Mouse (Mus musculus): Measurements from ENCODE around the gene Foxd4. TPM values are rescaled to one million over a fixed set of nuclear protein-coding genes. Genes with fewer than 3 reads are reported as not detected.

Foxd4 gene
- 0.17 TPM in 1 of 2 replicates, not detected in the other for total RNA-seq (2015)
- total RNA-seq (2017), result not detected in 2 replicates

DNA sequence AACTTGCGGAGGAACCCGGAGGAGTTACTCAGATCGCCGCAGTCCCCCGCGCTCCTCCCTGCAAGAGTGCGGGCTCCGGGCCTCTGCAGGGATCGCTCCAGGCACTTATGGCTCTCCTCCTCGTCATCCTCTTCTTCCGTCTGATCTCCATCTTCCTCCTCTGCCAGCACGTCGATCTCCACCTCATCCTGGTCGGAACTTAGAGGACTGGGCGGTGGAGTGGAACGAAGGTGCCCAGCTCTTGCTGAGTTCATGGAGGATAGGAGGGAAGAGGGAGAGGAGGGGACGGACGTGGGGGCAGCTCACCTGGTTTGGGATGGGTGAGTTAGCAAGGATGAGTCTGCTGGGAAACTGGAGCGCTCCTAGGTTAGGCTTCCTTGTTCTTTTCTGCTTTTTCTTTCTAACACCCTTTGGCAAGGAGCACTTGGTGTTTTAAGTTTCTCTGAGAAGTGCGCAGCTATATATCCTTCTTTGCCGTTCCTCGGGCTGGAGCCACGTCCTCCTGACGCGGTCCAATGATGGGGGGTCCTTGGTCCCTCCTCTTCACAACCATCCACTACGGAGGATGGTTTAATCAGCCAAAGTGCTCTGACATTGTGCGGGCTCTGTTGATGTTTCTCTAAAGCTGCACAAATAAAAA is at the start of gene Foxd4:
TSS of gene Foxd4 (minus strand) at position 617 of the 640 bp plus-strand sequence.
- no peak for ATAC-seq (replicated peaks; ENCODE audit: poor library complexity)

- no peak for ATAC-seq (replicated peaks; ENCODE audit: poor library complexity)
These were observed 44.7 kb upstream of the Foxd4 start for GRCm38 (mm10) chr19:24945521-24946262.

DNA sequence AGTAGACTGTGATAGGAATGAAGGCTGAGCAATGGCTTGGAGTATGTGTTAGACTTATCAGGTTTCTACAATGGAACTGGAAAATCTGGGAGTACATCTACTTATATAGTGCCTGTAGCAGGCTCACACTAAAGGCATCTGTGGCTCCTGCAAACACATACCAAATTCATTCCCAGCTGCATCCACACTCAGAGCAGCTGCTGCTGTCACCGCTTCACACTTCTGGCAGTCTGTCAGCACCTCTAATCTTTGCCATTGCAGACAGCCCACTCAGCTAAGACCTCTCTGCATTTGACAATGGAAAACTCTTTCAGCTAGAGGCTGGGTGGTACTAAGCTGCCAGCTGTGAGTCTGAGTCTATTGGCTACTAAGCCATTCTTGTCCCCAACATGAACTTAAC is 36.1 kb upstream of the Foxd4 start:
- ATAC-seq (replicated peaks; ENCODE audit: poor library complexity), result no peak

DNA sequence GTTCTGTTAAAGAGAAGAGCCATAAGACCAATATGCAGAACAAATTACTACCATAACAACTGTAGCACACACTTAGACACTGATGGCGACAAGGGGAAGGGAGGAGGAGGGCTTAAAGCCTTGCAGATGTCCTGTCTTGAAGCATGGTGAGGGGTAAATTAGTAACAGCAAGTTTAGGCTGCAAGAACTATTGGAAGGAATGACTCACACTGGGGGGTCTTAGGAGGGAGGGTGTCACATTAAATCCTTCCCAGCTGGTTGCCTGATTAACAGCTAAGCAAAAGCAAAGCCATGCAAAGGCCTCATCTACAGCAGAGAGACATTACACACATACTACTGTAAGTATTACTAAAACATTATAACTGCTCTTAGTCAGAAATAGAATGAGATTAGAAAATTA is 28.0 kb upstream of the Foxd4 start:
- no peak for ATAC-seq (replicated peaks; ENCODE audit: poor library complexity)

GRCm38 (mm10) chr19:24920866-24921265 is 19.9 kb upstream of the Foxd4 start:
- ATAC-seq (replicated peaks; ENCODE audit: poor library complexity), result no peak

DNA sequence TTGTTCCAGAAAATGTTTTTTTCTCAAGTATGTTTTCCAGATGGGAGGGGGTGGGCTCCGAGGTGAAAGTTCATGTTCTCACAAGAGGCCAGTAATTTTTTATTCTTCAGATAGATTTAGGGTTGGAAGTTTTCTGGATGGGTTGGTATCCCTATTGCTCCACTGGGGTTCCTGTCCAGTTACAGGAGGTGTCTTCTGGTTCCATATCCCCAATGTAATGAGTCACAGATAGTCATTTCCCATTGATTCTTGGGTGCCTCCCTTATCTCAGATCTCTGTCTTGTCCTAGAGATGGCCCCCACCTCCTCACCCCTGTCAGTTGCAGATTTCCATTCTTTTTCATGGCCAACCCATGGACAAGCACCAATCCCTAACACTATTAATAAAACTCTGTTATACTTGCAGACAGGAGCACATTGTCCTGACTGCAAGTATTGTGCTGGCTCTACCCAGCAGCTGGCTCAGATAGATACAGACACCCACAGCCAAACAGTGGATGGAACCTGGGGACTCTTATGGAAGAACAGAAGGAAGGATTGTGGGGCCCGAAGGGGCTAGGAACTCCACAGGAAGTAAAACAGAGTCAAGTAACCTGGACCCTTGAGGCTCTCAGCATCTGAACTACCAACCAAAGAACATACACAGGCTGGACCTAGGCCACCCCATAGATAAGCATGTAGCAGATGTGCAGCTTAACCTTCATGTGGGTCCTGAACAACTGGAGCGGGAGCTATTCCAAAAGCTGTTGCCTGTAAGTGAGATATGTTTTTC is 7.6 kb upstream of the Foxd4 start:
- no peak for ATAC-seq (replicated peaks; ENCODE audit: poor library complexity)

GRCm38 (mm10) chr19:24907655-24908054 is 6.7 kb upstream of the Foxd4 start:
- no peak for ATAC-seq (replicated peaks; ENCODE audit: poor library complexity)

GRCm38 (mm10) chr19:24902821-24903220 is 1.8 kb upstream of the Foxd4 start:
- ATAC-seq (replicated peaks; ENCODE audit: poor library complexity), result no peak

DNA sequence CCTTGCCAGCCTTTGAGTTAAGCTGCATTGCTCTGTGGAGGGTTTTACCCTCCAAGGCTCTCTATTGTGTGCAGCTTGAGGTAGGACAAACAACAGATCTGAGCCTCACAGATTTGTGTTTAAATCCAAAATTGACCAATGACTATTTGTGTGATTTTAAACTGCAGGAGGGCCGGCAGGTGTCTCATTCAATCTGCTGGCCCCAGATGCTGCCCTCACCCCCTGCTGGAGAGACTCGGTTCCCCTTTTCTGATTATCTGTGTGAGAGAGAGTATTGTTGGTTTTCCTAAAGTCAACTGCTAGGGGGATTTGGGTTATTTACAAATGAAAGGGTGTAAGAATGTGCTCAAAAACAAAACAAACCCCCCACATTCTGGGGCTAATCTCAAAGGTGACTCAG is 1.3 kb upstream of the Foxd4 start:
- ATAC-seq (replicated peaks; ENCODE audit: poor library complexity), result no peak

- ATAC-seq (replicated peaks; ENCODE audit: poor library complexity), result no peak
These were observed 669 bp upstream of the Foxd4 start for GRCm38 (mm10) chr19:24901666-24902065.

DNA sequence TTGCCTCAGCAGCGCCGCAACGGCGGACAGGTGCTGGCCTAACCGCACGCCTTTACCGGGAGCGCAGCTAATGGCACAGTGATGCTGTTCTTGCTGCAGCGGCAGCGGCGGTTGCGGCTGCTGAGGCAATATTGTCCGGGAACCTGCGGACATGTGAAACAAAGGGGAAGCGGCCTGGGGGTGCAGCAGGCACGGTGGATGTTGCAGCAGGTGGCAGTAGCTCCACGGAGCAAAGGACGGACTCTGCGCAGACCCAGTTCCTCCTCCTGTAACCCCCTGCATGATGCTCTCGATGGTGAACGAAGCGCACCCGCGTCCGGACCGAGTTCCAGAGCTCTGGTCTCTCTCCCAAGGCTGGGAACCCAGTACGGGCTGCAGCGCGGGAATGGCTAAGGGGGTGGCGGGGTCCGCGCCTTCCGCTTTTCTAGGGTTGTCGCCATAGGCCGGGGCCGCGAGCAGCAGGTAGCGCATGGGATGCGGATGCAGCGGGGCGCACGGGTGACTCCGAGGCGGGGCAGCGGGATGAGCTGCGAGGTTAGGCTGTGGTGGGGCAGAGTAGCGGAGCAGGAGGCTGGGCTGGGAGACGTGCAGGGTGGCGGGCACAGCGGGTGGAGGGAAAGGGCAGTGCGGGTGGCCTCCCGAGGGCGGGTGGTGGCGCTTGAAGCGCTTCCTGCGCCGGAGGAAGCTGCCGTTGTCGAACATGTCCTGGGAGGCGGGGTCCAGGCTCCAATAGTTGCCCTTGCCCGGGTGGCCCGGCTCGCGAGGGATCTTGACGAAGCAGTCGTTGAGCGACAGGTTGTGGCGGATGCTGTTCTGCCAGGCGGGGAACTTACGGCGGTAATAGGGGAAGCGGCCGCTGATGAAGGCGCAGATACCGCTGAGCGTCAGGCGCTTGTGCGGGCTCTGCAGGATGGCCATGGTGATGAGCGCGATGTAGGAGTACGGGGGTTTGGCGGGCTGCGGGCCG is 1.1 kb downstream of the Foxd4 start:
- ATAC-seq (replicated peaks; ENCODE audit: poor library complexity), result peak; percentile 77

- ATAC-seq (replicated peaks; ENCODE audit: poor library complexity), result no peak
These were observed 2.0 kb downstream of the Foxd4 start for GRCm38 (mm10) chr19:24898737-24899577.

DNA sequence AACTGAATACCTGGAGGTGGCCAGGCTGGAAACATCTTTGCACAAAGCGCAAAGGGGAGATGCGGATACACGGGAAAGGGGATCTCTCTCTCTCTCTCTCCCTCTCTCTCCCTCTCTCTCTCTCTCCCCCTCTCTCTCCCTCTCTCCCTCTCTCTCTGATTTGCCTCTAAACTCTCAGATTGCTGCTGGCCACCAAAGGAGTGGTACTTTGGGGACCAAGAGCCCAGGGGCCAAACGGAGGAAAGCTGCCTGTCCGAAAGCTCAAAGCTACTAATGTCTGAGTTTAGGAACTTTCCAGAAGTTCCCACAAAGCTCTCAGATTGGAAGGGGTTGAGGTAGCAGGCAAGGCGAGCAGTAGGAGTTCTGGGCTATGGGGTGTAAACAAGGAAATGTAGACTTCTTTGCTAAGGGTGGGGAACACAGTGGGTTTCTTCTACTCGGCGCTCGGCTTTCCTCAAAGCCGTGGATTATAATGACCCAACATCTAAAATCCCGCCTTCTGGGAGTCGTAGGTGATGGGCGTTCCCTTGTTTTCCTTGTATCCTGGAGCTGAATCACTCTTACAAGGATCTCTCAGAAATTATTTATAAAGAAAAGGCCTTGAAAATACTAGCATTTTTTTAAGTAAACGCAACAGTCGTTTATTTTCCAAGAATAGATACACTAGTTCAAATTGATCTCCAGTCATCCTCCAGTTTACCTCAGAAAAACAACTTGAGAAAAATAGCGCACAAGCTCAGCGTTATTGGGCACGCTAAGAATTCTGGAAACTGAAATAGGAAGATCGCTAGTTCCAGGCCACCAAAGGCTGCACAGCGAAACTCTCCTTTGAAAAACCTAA is 2.9 kb downstream of the Foxd4 start:
- no peak for ATAC-seq (replicated peaks; ENCODE audit: poor library complexity)

- no peak for ATAC-seq (replicated peaks; ENCODE audit: poor library complexity)
These were observed 3.7 kb downstream of the Foxd4 start for GRCm38 (mm10) chr19:24897006-24897895.

- no peak for ATAC-seq (replicated peaks; ENCODE audit: poor library complexity)
These were observed 4.5 kb downstream of the Foxd4 start for GRCm38 (mm10) chr19:24896536-24896935.

DNA sequence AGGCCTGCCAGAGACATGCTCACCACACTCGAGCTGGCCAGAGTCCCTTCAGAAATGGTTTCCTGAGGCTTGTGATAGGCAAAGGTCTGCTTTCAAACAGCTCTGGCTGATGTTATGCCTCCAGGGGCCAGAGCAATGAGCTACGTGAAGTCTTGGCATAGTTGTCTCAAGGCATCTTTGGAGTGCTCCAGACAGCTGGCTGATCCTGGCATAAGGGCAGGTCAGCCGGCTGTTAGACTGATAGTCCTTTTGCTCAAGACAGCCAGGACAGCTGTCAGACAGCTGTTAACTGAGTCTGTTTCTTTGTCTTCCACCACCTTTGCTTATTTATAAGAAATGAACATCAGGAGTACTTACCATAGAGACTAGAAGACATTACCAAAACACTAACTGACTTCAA is 14.1 kb downstream of the Foxd4 start:
- ATAC-seq (replicated peaks; ENCODE audit: poor library complexity), result no peak

DNA sequence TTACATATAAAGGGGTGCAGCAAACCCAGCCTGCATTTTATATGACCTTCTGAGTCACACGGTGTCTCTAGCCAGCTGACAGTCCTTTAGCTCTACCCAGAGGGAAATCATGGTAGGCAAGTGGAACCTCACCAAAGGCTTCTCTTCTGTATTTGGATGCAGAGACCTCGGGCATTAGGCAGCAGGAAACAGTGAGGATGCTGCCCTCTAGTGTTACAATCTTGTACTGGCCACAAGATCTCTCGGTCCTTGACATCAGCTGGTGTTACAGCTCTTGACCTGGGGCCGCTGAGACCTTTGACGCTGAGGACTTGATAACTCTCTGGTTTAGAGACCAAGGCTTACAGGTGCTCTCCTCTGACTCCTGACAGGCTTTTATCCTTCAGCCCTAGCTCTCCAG is 15.5 kb downstream of the Foxd4 start:
- ATAC-seq (replicated peaks; ENCODE audit: poor library complexity), result peak; percentile 82

DNA sequence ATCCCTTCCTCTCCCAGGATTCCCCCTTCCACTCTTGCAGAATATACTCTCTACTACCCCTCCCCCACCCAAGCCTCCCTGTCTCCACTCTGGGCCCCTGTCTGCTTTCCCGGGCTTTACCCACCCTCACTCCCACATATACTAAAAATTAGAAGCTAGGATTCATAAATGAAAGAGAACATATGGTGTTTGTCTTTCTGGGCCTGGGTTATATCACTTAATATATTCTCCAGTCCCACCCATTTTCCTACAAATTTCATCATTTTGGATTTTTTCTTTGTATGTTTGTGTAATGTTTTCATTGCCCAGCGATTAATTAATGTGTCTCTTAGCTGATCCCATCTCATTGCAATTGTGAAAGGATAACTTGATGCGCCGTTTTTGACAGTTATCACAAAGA is 19.8 kb downstream of the Foxd4 start:
- no peak for ATAC-seq (replicated peaks; ENCODE audit: poor library complexity)

All from megakaryocyte progenitor cell, adult 5-6 weeks (primary cell).